Mouse (Mus musculus) gastrocnemius, postnatal 10 days (tissue): ENCODE measurements around the gene St6galnac3. TPM values are rescaled to one million over a fixed set of nuclear protein-coding genes. Genes with fewer than 3 reads are reported as not detected.

Source experiments
- DNase-seq: peaks from one replicate; pipeline ENCODE4 v3.0.0; 2021; ENCODE audit warnings: mixed read lengths
- total RNA-seq, 2 experiments: library from RNA; stranded (reverse); gene quantifications; 2 replicates each; pipeline ENCODE4 v1.2.3; 2021

The St6galnac3 gene
- total RNA-seq, 2 experiments from 2014 or later, result 1.5 to 5.1 TPM

- DNase-seq, result no peak
Measured at GRCm38 (mm10) chr3:153582065-153582464, 142.9 kb downstream of the St6galnac3 start.

DNA sequence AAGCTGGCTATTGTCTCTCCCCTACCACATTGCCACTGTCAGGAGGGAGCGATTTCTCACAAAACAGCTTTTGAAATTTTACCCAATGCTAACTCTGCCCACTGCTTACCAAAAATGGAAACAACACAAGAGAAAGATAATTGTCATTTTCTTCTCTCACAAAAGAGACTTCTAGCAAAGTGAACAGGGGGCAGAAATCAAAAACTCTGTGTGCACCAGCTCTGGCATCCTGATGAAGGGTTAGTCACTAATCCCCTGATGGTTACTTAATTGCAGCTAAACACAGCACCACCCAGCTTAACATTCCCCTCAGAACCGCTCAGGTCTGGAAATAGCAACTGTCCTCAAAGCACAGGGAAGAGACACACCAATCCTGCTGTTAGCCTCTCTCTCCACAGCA lies 144.3 kb downstream of the St6galnac3 start:
- DNase-seq, result no peak

GRCm38 (mm10) chr3:153580136-153580535 lies 144.8 kb downstream of the St6galnac3 start:
- DNase-seq, result no peak

DNA sequence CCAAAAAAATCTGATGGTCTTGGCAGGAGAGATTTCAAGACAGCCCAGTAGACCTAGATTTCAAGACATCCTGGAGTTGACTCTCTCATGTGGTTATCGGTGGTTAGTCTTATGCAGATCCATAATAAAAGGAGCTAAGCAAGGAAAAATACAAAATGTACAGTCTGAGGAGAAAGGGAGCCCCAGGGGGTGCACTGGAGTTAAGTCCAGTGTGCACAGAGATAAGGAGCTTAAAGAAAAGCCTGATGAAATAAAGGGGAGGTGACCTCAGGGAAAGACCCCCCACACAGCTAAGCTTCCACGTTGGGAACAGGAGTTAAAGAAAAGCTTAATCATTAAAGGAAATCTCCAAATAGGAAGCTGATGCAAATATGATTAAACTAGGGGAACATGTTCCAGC lies 147.7 kb downstream of the St6galnac3 start:
- DNase-seq, result no peak

DNA sequence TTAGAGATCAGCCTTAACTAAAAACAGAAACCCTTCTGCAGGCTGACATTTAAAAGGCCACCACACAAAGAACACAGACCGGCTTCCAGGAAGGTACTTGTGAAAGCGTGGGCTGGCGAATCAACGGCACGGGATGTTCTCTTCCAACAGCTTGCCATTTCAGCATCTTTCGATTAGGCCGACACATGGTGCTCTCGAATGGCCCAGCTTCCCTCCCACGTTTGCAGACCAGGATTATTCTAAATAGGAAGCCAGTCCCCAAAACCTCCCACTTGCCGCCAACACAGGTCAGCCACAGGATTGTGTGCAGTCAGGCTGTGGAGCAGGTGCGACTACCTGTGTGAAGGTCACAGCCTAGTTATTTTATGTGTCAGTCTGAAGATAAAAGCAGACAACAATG lies 153.8 kb downstream of the St6galnac3 start:
- DNase-seq, result no peak

DNA sequence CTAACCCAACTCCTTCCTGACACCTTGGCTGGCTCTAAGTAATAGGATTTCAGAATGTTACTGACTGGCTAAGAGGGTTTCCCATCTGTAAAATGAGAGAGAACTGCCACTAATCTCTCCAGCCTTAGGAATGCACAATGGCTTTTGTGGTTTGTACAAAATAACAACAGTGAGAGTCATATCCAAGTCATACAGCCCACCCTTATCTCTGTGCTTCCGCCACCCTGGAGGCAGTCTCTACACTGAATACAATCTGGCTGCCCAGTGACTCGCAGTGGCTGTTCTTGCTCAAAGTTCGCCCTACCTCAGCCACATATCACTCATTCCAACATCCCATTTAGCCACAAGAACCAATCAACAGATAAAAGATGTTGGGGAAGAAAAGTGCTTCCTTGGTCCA lies 156.2 kb downstream of the St6galnac3 start:
- DNase-seq, result no peak

- no peak for DNase-seq
Measured at GRCm38 (mm10) chr3:153567913-153568312, 157.1 kb downstream of the St6galnac3 start.

DNA sequence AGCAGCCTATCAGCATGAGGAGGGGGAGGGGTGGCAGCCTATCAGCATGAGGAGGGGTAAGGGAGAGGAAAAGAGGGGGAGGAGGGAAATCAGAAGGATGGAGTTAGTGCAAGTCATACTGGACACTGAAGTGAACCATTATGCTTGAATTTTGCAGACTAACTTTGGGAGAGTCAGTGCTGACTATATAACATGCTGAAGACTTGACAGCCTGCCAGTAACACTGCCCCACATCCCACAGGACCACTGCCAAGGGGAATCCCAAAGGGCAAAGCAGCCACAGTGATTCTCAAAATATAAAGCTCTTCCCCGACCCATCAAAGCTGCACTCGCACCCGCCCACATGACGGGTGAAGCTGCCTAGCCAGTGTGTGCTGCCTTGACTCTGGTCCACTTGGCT lies 157.5 kb downstream of the St6galnac3 start:
- no peak for DNase-seq

GRCm38 (mm10) chr3:153566100-153566499 lies 158.9 kb downstream of the St6galnac3 start:
- DNase-seq, result no peak

DNA sequence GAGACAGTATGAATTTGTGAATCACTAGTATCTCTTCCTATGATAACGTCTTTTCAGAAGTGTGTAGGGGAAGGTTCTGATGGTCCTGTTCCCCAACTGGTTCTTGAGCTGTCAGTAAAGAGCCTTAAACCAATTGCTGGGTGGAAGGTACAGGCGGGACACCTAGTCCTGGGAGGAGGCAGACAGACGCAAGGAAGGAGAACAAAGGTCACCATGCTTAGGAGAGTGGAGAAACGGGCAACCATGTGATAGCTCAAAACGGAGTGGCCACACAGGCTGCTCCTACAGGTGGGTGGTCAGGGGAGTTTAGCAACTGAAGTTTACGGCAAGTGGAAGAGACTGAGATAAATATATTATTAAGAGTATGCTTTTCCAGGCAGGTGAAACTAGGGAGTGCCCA lies 164.1 kb downstream of the St6galnac3 start:
- DNase-seq, result no peak

GRCm38 (mm10) chr3:153559586-153559985 lies 165.4 kb downstream of the St6galnac3 start:
- no peak for DNase-seq

DNA sequence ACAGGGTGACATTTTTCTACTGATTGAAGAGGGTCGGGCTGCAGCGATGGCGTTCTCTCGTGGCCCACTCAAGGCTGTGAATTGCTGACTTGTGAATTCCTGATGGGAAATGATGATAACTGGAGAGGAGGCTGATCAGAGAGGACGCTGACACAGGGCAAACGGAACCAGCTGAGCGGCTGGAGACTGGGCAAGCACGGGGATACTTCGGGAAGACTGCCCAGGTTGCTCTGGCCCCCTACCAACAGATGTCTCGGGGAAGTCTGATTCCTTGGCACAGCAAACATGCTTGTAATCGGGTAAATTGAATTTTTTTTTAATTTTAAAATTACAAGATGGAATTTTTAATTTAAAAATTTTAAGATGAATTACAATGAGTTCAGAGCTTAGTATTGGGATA lies 168.4 kb downstream of the St6galnac3 start:
- peak; percentile 35 for DNase-seq

DNA sequence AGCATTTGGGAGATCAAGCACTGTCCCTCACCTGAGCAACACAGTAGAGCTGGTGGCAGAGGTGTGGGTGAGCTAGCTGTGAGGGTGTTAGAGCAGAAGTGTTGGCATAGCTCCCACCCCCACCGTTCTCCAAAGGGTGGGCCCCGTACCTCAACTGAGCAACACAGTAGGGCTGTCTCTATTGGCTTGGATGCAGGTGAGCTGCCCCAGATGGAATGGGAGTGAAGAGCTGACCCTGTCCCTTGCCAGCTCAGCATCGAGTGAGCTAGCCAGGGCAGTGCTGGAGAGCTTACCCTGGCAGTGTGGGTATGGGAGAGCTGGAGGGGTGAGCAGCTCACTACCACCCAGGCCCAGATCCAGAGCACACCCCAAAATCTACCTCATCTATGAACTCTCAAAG lies 171.3 kb downstream of the St6galnac3 start:
- DNase-seq, result no peak

GRCm38 (mm10) chr3:153553226-153553625 lies 171.7 kb downstream of the St6galnac3 start:
- no peak for DNase-seq

GRCm38 (mm10) chr3:153546936-153547683 lies 177.9 kb downstream of the St6galnac3 start:
- no peak for DNase-seq

DNA sequence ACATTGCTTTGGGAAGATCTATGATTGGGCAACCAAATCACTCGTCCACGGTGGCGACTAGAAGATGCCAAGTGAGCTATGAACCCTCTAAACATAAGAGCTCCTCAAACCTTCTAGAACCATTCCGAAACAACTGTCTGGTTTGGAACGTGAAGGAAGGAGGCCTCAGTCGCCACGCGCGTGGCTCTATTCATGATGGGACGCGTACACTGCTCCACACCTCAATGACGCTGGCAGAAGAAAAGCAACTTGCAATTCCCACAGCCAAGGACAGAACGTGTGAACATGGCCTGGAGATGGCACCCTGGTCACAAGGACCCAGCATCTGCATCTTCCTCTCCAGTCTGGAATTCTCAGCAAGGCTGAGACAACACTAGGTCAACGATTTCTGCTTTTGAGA lies 185.1 kb downstream of the St6galnac3 start:
- DNase-seq, result no peak

DNA sequence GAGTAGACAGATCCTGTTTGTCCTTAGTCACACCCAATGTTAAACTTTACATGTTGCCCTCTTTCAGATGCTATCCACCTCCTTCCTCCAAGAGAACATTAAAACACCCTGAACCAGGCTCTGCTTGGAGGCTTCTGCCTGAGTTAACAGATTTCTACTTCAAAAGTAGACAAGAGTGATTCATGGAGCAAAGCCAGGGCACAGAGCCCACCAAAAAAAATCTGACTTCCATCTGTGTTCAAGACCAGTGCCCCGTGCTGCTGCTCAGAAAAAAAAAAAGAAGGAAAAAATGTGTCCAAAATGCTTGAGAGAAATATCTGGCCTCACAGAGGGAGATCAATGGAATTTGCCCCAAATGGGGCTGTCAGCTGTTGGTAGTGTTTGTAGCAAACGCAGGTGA lies 186.6 kb downstream of the St6galnac3 start:
- no peak for DNase-seq

- no peak for DNase-seq
Measured at GRCm38 (mm10) chr3:153537435-153537834, 187.5 kb downstream of the St6galnac3 start.

DNA sequence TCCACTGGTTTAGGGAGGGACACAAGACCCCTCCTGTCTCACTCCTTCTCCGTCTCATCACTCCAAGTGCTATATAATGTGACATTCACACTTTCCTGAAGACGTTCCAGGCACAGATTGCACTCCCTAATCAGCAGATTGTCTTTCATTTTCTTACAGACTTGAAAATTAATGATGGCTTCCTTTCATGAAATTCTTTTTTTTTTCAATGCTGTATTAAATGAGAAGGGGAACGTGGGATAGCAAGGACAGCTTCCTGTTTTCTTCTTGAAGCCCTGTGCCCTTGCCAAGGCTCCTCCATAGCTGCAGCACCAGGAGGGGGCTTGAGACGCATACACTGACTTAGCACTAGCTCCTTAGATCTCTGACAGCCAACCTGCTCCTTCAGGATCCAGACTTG lies 188.7 kb downstream of the St6galnac3 start:
- no peak for DNase-seq

- DNase-seq, result no peak
Measured at GRCm38 (mm10) chr3:153529174-153529573, 195.8 kb downstream of the St6galnac3 start.

DNA sequence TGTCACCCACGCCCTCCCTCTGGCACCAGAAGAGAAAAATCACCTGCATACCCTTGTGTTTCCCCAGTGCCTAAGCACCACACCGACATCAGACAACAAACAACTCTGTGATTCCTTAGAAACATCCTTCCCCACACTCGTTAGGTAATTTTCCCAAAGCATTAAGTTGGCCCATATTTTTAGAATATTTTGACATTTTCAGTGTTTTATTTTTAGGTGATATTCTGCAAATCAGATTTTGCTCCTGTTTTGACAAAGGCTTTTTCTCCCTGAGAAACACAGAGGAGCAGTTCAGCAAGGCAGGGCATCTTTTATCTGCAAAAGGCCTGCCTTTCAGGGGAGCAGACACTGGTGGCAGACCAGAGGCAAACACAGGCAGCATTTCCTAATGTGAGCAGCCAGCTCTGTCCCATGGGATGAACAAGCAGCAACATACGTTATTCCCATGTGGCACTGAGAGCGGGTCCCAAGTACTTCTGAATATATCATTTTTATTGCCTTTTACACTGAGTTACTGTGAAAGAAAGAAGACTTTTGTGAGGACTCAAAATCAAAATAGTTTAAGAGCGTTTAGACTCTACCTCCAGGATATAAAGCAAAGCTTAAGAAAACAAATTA lies 199.7 kb downstream of the St6galnac3 start:
- DNase-seq, result no peak

GRCm38 (mm10) chr3:153516848-153517247 lies 208.1 kb downstream of the St6galnac3 start:
- no peak for DNase-seq

DNA sequence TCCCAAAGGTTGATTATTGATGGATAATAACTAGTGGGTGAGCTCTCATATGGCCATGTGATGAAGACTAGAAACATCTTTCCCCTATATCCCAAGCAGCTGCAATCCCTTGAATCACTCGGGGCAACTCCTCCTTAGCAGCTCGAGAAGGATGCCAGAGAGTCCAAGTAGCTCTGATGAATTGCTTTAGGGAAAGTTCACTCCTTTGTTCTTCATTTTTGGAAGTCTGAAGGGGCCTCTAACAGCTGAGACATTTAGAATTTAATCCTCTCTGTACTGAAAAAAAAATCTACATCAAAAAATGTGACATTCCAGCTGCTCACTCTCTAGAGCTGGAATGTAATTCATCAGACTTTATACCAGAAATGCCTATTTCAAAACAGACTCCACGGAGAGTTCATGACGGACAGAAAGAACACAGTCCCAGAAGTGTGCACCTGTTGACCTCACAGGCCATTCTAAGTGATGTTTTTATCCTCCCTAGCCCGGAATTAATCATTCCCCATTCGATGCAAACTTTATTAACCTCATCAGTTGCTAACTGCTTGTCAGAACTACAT lies 211.4 kb downstream of the St6galnac3 start:
- DNase-seq, result no peak

GRCm38 (mm10) chr3:153512545-153512944 lies 212.4 kb downstream of the St6galnac3 start:
- no peak for DNase-seq
